Mouse (Mus musculus): ENCODE data around the gene Ppp1r14a.

DNA sequence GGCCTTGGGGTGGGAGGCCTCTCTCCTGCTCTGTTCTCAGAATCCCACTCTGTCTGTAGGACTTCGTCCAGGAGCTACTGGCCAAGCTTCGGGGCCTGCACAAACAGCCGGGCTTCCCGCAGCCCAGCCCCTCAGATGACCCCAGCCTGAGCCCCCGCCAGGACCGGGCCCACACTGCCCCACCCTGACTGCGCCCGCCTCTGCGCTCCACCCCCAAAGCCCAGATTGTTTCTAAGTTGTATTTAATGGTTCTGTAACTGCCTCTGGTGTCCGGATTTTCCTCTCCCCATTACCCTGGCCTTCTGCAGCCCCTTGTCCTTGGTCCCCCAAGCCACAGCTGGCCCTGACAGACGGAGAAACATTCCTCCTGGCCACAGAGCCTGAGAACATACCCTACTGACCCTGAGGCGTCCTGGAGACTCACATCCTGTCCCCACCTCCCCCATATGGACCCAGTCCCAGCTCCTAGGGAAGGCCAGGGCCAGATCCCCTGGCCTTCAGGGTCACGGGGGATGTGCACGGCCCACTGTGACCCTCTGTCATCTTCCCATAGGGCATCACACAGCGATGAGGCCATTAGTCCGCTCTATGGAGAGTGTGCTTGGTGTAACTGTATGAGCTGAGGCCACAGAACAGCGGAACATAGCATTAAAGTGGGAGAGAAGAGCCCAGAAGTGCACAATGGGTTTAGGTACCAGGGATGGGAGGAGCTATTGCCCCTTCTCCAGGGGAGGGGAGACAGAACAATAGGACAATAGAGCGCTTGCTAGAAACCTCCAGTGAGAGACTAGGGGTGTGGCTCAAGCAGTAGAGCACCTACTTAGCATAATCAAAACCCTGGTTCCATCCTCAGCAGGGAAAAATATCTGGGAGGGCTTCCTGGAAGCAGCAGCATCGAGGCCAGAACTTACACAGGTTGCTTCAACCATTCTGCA, 4.3 kb downstream of the Ppp1r14a start:
- TF ChIP-seq CTCF (conservative IDR thresholded peaks at IDR 0.05; ENCODE audit: low read length) (no peak), POU5F1 (IDR thresholded peaks at IDR 0.05; ENCODE audit: borderline replicate concordance, low read length) (no peak), NANOG (IDR thresholded peaks at IDR 0.05; ENCODE audit: borderline replicate concordance, low read length) (no peak)

Data from E14TG2a.4 (cell line).